Mouse (Mus musculus): Measurements from ENCODE around the gene Abhd14b. TPM values are rescaled to one million over a fixed set of nuclear protein-coding genes. Genes with fewer than 3 reads are reported as not detected.
"Not testable (repeated sequence)": the region's sequence is repeated elsewhere in the genome, so short reads cannot be mapped to it uniquely, and the experiment has no call there.

Gene Abhd14b
- polyA plus RNA-seq, 1 experiment = 27.6 TPM

- TF ChIP-seq POLR2A (IDR thresholded peaks at IDR 0.05; ENCODE audit: borderline replicate concordance, low read depth, low read length) (no peak), CTCF (IDR thresholded peaks at IDR 0.05; ENCODE audit: low read depth, low read length) (no peak)
- H3K4me1 ChIP-seq (ENCODE audit: control insufficient read depth, insufficient read depth, low read length) = 0 out of 2 replicates have a peak, but pooled peaks cover 2% of the 10 kb centered on the region
- H3K27ac ChIP-seq (ENCODE audit: insufficient read depth, low read depth, low read length) = no peak overlapping the region
- no peak overlapping the region for H3K4me3 ChIP-seq (ENCODE audit: insufficient read depth, low read length)
These were observed 35.4 kb downstream of the Abhd14b start for GRCm38 (mm10) chr9:106482578-106483115.

GRCm38 (mm10) chr9:106483136-106483535, 35.9 kb downstream of the Abhd14b start:
- Histone ChIP-seq H3K27ac (ENCODE audit: insufficient read depth, low read depth, low read length) (no peak overlapping the region), H3K4me1 (ENCODE audit: control insufficient read depth, insufficient read depth, low read length) (0 out of 2 replicates have a peak, but pooled peaks cover 2% of the 10 kb centered on the region), H3K4me3 (ENCODE audit: insufficient read depth, low read length) (no peak overlapping the region)
- TF ChIP-seq CTCF (IDR thresholded peaks at IDR 0.05; ENCODE audit: low read depth, low read length) (no peak), POLR2A (IDR thresholded peaks at IDR 0.05; ENCODE audit: borderline replicate concordance, low read depth, low read length) (no peak)

DNA sequence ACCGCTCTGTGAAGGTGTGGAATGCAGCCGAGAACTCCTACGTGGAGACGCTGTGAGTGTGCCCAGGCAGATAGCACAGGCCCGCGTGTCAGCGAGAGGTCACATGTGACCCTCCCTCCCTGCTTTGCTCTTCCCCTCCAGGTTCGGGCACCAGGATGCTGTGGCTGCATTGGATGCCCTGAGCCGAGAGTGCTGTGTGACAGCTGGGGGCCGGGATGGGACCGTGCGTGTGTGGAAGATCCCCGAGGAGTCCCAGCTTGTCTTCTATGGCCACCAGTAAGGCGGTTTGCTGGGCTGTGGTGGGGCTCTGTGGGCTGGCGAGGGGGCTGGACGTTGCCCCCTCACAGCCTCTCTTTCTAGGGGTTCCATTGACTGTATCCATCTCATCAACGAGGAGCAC, 36.3 kb downstream of the Abhd14b start:
- H3K4me3 ChIP-seq (ENCODE audit: insufficient read depth, low read length) = no peak overlapping the region
- TF ChIP-seq CTCF (IDR thresholded peaks at IDR 0.05; ENCODE audit: low read depth, low read length) (no peak), POLR2A (IDR thresholded peaks at IDR 0.05; ENCODE audit: borderline replicate concordance, low read depth, low read length) (no peak)
- no peak overlapping the region for H3K27ac ChIP-seq (ENCODE audit: insufficient read depth, low read depth, low read length)
- no peaks in the 10 kb centered on the region for H3K4me1 ChIP-seq (ENCODE audit: control insufficient read depth, insufficient read depth, low read length)

- no peak for TF ChIP-seq CTCF (IDR thresholded peaks at IDR 0.05; ENCODE audit: low read depth, low read length)
- TF ChIP-seq POLR2A (IDR thresholded peaks at IDR 0.05; ENCODE audit: borderline replicate concordance, low read depth, low read length) = no peak
- Histone ChIP-seq H3K27ac (ENCODE audit: insufficient read depth, low read depth, low read length) (no peak overlapping the region), H3K4me1 (ENCODE audit: control insufficient read depth, insufficient read depth, low read length) (no peaks in the 10 kb centered on the region), H3K4me3 (ENCODE audit: insufficient read depth, low read length) (no peak overlapping the region)
These were observed 37.8 kb downstream of the Abhd14b start for GRCm38 (mm10) chr9:106485076-106485475.

DNA sequence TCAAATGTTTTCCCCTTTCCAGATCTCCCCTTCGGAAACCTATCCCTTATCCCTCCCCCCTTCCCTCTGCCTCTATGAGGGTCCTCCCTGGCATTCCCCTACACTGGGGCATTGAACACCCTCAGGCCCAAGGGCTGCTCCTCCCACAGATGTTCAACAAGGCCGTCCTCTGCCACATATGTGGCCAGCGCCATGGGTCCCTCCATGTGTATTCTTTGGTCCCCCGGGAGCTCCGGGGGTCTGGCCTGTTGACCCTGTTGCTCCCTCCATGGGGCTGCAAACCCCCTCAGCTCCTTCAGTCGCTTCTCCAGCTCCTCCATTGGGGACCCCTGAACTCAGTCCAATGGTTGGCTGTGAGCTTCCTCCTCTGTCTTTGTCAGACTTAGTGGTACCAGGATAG, 40.3 kb downstream of the Abhd14b start:
- not testable (repeated sequence) for H3K4me3 ChIP-seq (ENCODE audit: insufficient read depth, low read length); H3K4me1 ChIP-seq (ENCODE audit: control insufficient read depth, insufficient read depth, low read length); H3K27ac ChIP-seq (ENCODE audit: insufficient read depth, low read depth, low read length)

- TF ChIP-seq CTCF (IDR thresholded peaks at IDR 0.05; ENCODE audit: low read depth, low read length) (no peak), POLR2A (IDR thresholded peaks at IDR 0.05; ENCODE audit: borderline replicate concordance, low read depth, low read length) (no peak)
- H3K27ac ChIP-seq (ENCODE audit: insufficient read depth, low read depth, low read length) = no peak within 1 kb of the TSS
- no peaks in the 10 kb centered on the region for H3K4me1 ChIP-seq (ENCODE audit: control insufficient read depth, insufficient read depth, low read length)
- H3K4me3 ChIP-seq (ENCODE audit: insufficient read depth, low read length) = no peak within 1 kb of the TSS
These were observed 52.4 kb downstream of the Abhd14b start, which contains the start of gene Iqcf1 for GRCm38 (mm10) chr9:106499667-106500066. Gene Iqcf1, plus strand, starts transcription at chr9:106499967.

- Histone ChIP-seq H3K4me3 (ENCODE audit: insufficient read depth, low read length) (no peak overlapping the region), H3K4me1 (ENCODE audit: control insufficient read depth, insufficient read depth, low read length) (no peaks in the 10 kb centered on the region), H3K27ac (ENCODE audit: insufficient read depth, low read depth, low read length) (no peak overlapping the region)
- no peak for TF ChIP-seq POLR2A (IDR thresholded peaks at IDR 0.05; ENCODE audit: borderline replicate concordance, low read depth, low read length)
- no peak for TF ChIP-seq CTCF (IDR thresholded peaks at IDR 0.05; ENCODE audit: low read depth, low read length)
These were observed 54.6 kb downstream of the Abhd14b start for GRCm38 (mm10) chr9:106501846-106502245.

Other genes with a start within 250 kb of the Abhd14b start
- 41.5 and 42.6 TPM in 2 replicates for gene Ppm1m, start 247.7 kb upstream of the Abhd14b start, polyA plus RNA-seq (2012; ENCODE audit: insufficient read depth, insufficient read length, missing spikeins)
- gene Twf2, start 244.4 kb upstream of the Abhd14b start, polyA plus RNA-seq (2012; ENCODE audit: insufficient read depth, insufficient read length, missing spikeins) = 99.0 and 113 TPM in 2 replicates
- 41.6 and 61.6 TPM in 2 replicates for gene Tlr9, start 224.9 kb upstream of the Abhd14b start, polyA plus RNA-seq (2012; ENCODE audit: insufficient read depth, insufficient read length, missing spikeins)
- 67.2 and 70.5 TPM in 2 replicates for gene Alas1, start 198.8 kb upstream of the Abhd14b start, polyA plus RNA-seq (2012; ENCODE audit: insufficient read depth, insufficient read length, missing spikeins)
- gene Poc1a, start 166.4 kb upstream of the Abhd14b start, polyA plus RNA-seq (2012; ENCODE audit: insufficient read depth, insufficient read length, missing spikeins) = 8.3 and 13.7 TPM in 2 replicates
- 122 and 129 TPM in 2 replicates for gene Dusp7, start 78.8 kb upstream of the Abhd14b start, polyA plus RNA-seq (2012; ENCODE audit: insufficient read depth, insufficient read length, missing spikeins)
- 299 and 319 TPM in 2 replicates for gene Rpl29, start 18.0 kb upstream of the Abhd14b start, polyA plus RNA-seq (2012; ENCODE audit: insufficient read depth, insufficient read length, missing spikeins)
- 1.3 and 1.6 TPM in 2 replicates for gene Acy1, start 9.1 kb upstream of the Abhd14b start, polyA plus RNA-seq (2012; ENCODE audit: insufficient read depth, insufficient read length, missing spikeins)
- gene Abhd14a, start 219 bp downstream of the Abhd14b start, polyA plus RNA-seq (2012; ENCODE audit: insufficient read depth, insufficient read length, missing spikeins) = 5.4 and 8.3 TPM in 2 replicates
- 17.8 and 19.5 TPM in 2 replicates for gene Pcbp4, start 5.8 kb downstream of the Abhd14b start, polyA plus RNA-seq (2012; ENCODE audit: insufficient read depth, insufficient read length, missing spikeins)
- gene Gpr62, start 18.5 kb downstream of the Abhd14b start, polyA plus RNA-seq (2012; ENCODE audit: insufficient read depth, insufficient read length, missing spikeins) = not detected in 2 replicates
- gene Rrp9, start 28.5 kb downstream of the Abhd14b start, polyA plus RNA-seq (2012; ENCODE audit: insufficient read depth, insufficient read length, missing spikeins) = 7.8 and 11.2 TPM in 2 replicates
- gene Parp3, start 29.5 kb downstream of the Abhd14b start, polyA plus RNA-seq (2012; ENCODE audit: insufficient read depth, insufficient read length, missing spikeins) = 21.0 and 22.0 TPM in 2 replicates
- not detected in 2 replicates for gene Iqcf1, start 52.5 kb downstream of the Abhd14b start, polyA plus RNA-seq (2012; ENCODE audit: insufficient read depth, insufficient read length, missing spikeins)
- not detected in 2 replicates for gene Iqcf5, start 67.1 kb downstream of the Abhd14b start, polyA plus RNA-seq (2012; ENCODE audit: insufficient read depth, insufficient read length, missing spikeins)
- 0.64 and 0.71 TPM in 2 replicates for gene Iqcf3, start 114.2 kb downstream of the Abhd14b start, polyA plus RNA-seq (2012; ENCODE audit: insufficient read depth, insufficient read length, missing spikeins)
- not detected in 2 replicates for gene Iqcf4, start 123.5 kb downstream of the Abhd14b start, polyA plus RNA-seq (2012; ENCODE audit: insufficient read depth, insufficient read length, missing spikeins)
- not detected in 2 replicates for gene Iqcf6, start 179.1 kb downstream of the Abhd14b start, polyA plus RNA-seq (2012; ENCODE audit: insufficient read depth, insufficient read length, missing spikeins)
- not detected in 2 replicates for gene Grm2, start 208.6 kb downstream of the Abhd14b start, polyA plus RNA-seq (2012; ENCODE audit: insufficient read depth, insufficient read length, missing spikeins)
- gene Tex264, start 238.5 kb downstream of the Abhd14b start, polyA plus RNA-seq (2012; ENCODE audit: insufficient read depth, insufficient read length, missing spikeins) = 75.3 and 106 TPM in 2 replicates

Data from bone marrow macrophage, adult 2 months (primary cell).